Mouse (Mus musculus) liver, embryonic 16.5 days (tissue): ENCODE measurements at regions not wholly inside any gene's neighbourhood (a gene's known extent, or its start where the extent isn't known, plus 50 kb on each side); places are given as distances from the start of the nearest gene placed in this dataset.
A peak's percentile ranks its signal among the peaks of the same experiment; 100 is the strongest.

Experiments
- ATAC-seq: fragments of 200-750 bp; cut with Nextera tagmentation; 2 replicates; pipeline ENCODE4 v1.8.0; 2017; ENCODE audit warnings: low read depth, mild to moderate bottlenecking, moderate number of reproducible peaks, moderate library complexity
- H3K27ac ChIP-seq: fragments of 300-500 bp; sonication (generic); 2 replicates; pipeline ENCODE4 v1.5.1; 2014; ENCODE audit warnings: mild to moderate bottlenecking, low read length
- H3K27me3 ChIP-seq: fragments of 300-500 bp; sonication (generic); 2 replicates; pipeline ENCODE4 v1.6.1; 2014; ENCODE audit warnings: low read depth, low read length, mixed read lengths; ENCODE audit not compliant: control insufficient read depth, insufficient read depth
- H3K36me3 ChIP-seq: fragments of 300-500 bp; sonication (generic); 2 replicates; pipeline ENCODE4 v1.6.1; 2014; ENCODE audit warnings: mild to moderate bottlenecking; ENCODE audit not compliant: control insufficient read depth, insufficient read depth
- H3K4me1 ChIP-seq: fragments of 300-500 bp; sonication (generic); 2 replicates; pipeline ENCODE4 v1.6.1; 2014; ENCODE audit warnings: low read depth, low read length, mixed read lengths; ENCODE audit not compliant: control insufficient read depth
- H3K4me2 ChIP-seq: fragments of 300-500 bp; sonication (generic); 2 replicates; pipeline ENCODE4 v1.6.1; 2014; ENCODE audit warnings: low read depth, low read length, mixed read lengths
- H3K4me3 ChIP-seq: fragments of 300-500 bp; sonication (generic); 2 replicates; pipeline ENCODE4 v1.5.1; 2014; ENCODE audit warnings: low read depth, mild to moderate bottlenecking, low read length
- H3K9ac ChIP-seq: fragments of 300-500 bp; sonication (generic); 2 replicates; pipeline ENCODE4 v1.6.1; 2014; ENCODE audit warnings: low read depth, low read length
- H3K9me3 ChIP-seq: fragments of 300-500 bp; sonication (generic); replicated peaks from 2 replicates; pipeline ENCODE4 v1.6.1; 2016; ENCODE audit warnings: low read length; ENCODE audit not compliant: control insufficient read depth
- WGBS: fragments of 180-500 bp; shearing (Covaris S2); extraction: QIAGEN DNeasy Blood & Tissue Kit; methylation state at CpG from one replicate; pipeline ENCODE4 v1.1.7; 2014; ENCODE audit not compliant: insufficient replicate concordance; 5-methylcytosine and 5-hydroxymethylcytosine counted together

DNA sequence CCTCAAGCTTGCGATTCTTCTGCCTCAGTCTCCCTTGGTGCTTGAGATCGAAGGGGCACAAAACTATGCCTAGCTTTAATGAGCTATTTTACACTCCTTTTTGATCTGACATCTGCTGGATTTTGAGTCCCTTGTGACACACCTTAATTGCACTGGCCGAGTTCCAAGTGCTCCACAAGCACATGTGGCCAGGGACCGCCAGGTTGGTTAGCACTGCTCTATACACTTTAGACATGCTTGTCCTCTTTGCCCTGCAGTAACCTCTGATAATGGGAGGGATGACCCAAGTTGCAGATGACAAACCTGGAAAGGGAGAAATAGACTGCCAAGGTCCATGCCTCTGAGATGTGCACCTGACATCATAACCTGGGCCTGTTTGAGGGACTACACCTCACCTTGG is 124.7 kb downstream of the Sall1 start:
- Histone ChIP-seq H3K27me3 (no peaks in the 10 kb centered on the region), H3K4me2 (no peak overlapping the region), H3K4me1 (no peaks in the 10 kb centered on the region; the same call in 1 of the 2 replicates), H3K9ac (no peak overlapping the region), H3K27ac (no peak overlapping the region), H3K4me3 (no peak overlapping the region), H3K9me3 (no peaks in the 10 kb centered on the region), H3K36me3 (no peaks in the 10 kb centered on the region)
- 62% methylated on average over 4 of the region's 4 CpGs for WGBS
- peak; percentile 50; the same call in 1 of the 2 replicates for ATAC-seq

DNA sequence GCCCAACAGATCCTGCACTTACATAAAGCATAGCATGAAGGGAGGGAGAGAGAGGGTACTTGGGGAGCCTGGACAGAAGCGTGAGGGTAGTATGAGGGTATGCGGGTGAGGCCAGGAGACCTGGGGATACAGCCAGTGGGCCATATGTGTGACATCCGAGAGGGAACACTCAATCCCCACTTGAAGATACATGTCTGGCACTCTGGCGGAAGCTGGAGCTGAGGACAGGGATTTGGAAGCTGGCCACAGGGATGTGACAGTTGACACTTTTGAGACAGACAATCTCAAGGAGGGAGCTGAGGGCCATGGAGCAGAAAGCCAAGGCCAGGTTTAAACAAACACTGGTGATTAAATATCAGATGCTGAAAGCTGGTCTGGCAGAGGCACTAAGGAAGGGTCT is 127.9 kb downstream of the Sall1 start:
- Histone ChIP-seq H3K27me3 (no peaks in the 10 kb centered on the region), H3K4me2 (no peak overlapping the region), H3K36me3 (no peaks in the 10 kb centered on the region), H3K9me3 (no peaks in the 10 kb centered on the region), H3K9ac (no peak overlapping the region), H3K4me1 (no peaks in the 10 kb centered on the region), H3K27ac (no peak overlapping the region), H3K4me3 (no peak overlapping the region)
- 56% methylated on average over 4 of the region's 4 CpGs for WGBS
- no peak for ATAC-seq

DNA sequence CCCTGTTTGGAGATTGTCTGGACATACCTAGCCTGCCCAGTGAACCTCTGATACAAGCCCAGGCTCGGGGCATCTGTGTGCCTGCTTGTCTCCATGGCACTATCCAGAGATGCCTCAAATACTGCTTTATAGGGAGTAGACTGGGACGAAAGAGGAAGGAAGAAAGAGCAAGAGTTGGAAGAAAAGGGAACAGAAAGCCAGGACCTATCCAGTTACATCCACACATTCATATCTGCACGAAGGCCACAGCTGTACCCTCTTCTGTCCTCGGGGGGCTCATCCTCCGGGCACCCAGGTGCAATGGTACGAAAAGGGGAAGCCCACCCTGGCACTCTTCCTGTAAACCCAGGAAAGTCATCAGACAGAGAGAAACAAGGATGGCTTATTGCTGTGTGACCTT is 129.3 kb downstream of the Sall1 start:
- 49% methylated on average over 6 of the region's 6 CpGs for WGBS
- ATAC-seq, result no peak

DNA sequence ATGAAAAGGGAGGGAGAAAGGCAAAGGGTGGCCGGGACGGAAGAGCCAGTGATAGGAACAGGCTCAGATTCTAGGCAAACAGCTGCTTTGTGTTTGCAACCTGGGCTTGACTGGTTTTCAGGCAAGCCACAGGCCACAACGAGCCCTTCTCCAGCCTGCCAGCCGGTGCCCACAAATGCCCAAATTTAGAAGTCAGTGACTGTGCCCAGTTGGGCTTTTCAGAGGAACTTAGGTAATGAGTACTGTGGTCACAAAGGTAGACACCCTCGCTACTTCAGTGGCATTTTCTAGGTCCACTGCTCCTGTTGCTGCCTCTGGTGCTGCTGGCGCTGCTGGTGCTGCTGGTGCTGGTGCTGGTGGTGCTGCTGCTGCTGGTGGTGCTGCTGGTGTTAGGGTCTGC is 129.8 kb downstream of the Sall1 start:
- Histone ChIP-seq H3K4me3 (no peak overlapping the region), H3K4me2 (no peak overlapping the region), H3K9me3 (no peaks in the 10 kb centered on the region), H3K36me3 (no peaks in the 10 kb centered on the region), H3K27me3 (no peaks in the 10 kb centered on the region), H3K4me1 (no peaks in the 10 kb centered on the region), H3K27ac (no peak overlapping the region), H3K9ac (no peak overlapping the region)
- 50% methylated on average over 6 of the region's 6 CpGs for WGBS
- no peak for ATAC-seq

More for the DNA sequence above, 129.3 kb downstream of the Sall1 start:
- no peaks in the 10 kb centered on the region for H3K27me3 ChIP-seq
- H3K4me2 ChIP-seq, result no peak overlapping the region
- H3K36me3 ChIP-seq, result no peaks in the 10 kb centered on the region
- no peak overlapping the region for H3K4me3 ChIP-seq
- no peak overlapping the region for H3K9ac ChIP-seq
- H3K4me1 ChIP-seq, result no peaks in the 10 kb centered on the region
- H3K9me3 ChIP-seq, result no peaks in the 10 kb centered on the region
- H3K27ac ChIP-seq, result no peak overlapping the region

DNA sequence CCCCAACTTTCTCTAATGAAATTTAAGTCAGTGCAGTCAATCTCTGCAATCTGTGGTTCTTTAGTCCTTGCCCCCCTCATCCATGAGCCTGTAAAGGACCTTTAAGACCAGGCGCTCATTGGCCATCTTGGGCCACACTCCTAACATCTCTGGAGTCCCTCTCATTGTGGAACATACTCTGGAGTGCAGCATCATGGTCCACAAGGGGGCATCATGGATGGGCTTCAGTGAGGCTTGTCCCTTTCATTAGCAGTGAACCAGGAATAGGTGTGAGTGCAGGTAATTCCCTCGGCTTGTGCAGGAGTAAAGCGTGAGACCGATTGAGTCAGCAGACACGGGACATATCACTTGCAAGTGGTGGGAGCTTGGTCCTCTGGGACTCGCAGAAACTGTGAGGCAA is 137.7 kb downstream of the Sall1 start:
- WGBS, result 62% methylated on average over 6 of the region's 6 CpGs
- Histone ChIP-seq H3K36me3 (no peaks in the 10 kb centered on the region), H3K27me3 (no peaks in the 10 kb centered on the region), H3K27ac (no peak overlapping the region), H3K4me1 (no peaks in the 10 kb centered on the region), H3K4me2 (no peak overlapping the region), H3K9me3 (no peaks in the 10 kb centered on the region), H3K4me3 (no peak overlapping the region), H3K9ac (no peak overlapping the region)
- no peak for ATAC-seq

DNA sequence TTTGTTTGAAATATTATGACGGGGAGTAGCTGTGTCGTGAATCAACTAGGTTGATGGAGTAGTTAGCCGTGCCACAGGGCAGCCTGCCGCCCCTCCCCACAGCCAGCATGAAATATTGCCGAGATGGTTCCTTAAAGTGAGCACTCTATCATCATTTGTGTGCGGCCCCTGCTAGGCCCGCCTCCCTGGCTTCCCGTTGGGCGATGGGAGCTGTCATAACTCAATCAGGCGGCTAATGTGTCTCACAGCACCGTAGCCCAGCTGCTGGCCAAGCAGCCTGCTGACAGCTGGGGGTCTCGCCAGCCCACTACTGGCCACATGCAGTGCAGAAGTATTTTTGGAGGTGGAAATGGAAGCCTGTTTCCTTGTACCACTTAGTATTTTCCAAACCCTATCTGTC is 140.9 kb downstream of the Sall1 start:
- no peak for ATAC-seq
- no peak overlapping the region for H3K4me3 ChIP-seq
- H3K36me3 ChIP-seq, result no peaks in the 10 kb centered on the region
- H3K9me3 ChIP-seq, result no peaks in the 10 kb centered on the region
- 44% methylated on average over 12 of the region's 12 CpGs for WGBS
- H3K9ac ChIP-seq, result no peak overlapping the region
- H3K27ac ChIP-seq, result no peak overlapping the region
- no peaks in the 10 kb centered on the region for H3K4me1 ChIP-seq
- H3K4me2 ChIP-seq, result no peak overlapping the region
- H3K27me3 ChIP-seq, result no peaks in the 10 kb centered on the region

DNA sequence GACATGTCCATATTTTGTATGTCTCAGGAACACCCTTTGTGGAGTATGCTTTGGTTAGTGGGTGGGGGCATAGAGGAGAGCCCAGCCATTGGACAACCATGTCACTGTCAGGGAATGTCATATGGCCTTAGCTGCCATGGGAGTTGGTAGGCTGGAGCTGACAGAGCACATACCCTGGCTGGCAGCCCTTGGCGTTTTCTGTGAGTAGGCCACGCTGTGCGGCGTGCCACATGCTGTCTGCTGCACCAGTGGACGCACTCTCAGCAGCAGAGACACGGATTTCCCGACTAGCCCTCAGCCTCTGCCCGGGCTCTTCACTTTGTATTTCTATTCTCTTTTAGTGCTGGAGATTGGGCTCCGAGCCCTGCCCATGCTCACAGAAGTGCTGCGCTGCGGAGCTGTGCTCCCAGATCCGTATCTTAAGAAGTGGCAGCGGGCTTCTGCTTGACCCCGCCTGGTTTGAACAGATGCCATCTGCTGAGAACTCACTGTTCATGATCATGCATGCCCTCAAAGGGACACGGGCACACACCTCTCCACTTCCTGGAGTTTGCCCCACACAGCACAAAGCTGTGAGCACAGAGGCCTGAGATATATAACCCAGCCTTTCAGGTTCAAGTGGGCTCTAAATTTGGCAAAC is 160.1 kb downstream of the Sall1 start:
- ATAC-seq, result no peak
- no peak overlapping the region for H3K4me3 ChIP-seq
- H3K4me1 ChIP-seq, result no peaks in the 10 kb centered on the region
- H3K4me2 ChIP-seq, result no peak overlapping the region
- no peak overlapping the region for H3K9ac ChIP-seq
- no peak overlapping the region for H3K27ac ChIP-seq
- no peaks in the 10 kb centered on the region for H3K9me3 ChIP-seq
- H3K36me3 ChIP-seq, result no peaks in the 10 kb centered on the region
- no peaks in the 10 kb centered on the region for H3K27me3 ChIP-seq
- 76% methylated on average over 15 of the region's 15 CpGs for WGBS

DNA sequence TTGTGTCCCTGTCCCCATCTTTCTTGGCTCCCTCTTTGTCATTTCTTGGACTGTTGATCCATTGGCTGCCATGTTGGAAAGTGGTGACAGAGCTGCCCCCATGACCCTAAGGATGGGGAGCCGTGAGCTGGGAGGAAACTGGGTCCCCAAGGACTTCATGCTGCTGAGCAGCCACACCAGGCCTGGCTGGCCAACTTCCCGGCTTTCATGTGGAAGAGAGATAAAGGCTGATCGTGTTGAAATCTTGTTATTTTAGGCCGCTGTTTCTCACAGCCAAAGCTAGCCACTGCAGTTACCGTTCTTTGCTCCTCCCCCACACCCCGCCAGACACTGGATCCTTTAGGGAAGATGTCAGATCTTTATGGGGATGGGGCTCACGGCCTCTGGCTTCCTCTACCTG is 164.1 kb downstream of the Sall1 start:
- WGBS, result 52% methylated on average over 7 of the region's 7 CpGs

DNA sequence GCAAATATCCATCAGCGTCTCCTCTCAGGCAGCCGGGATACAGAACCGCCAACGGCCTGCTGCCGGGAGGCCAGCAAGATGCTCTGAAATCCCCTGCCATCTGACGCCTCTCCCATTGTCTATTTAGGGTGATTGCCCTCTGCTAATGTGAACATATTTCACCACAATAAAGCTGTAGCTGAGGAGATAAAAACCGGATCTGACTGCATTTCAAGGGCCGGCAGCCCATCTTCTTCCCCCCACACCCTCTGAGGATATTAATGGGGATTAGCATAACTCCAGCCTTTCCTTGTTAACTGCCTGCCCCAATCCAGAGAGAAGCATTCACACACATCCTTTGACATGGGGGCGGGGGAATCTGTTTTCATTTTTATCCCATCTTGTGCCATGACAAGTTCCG is 166.0 kb downstream of the Sall1 start:
- ATAC-seq, result no peak
- H3K4me1 ChIP-seq, result no peaks in the 10 kb centered on the region
- H3K4me2 ChIP-seq, result no peak overlapping the region
- H3K27ac ChIP-seq, result no peak overlapping the region
- 75% methylated on average over 10 of the region's 10 CpGs for WGBS
- H3K36me3 ChIP-seq, result no peaks in the 10 kb centered on the region
- H3K27me3 ChIP-seq, result no peaks in the 10 kb centered on the region
- H3K9me3 ChIP-seq, result no peaks in the 10 kb centered on the region
- H3K9ac ChIP-seq, result no peak overlapping the region
- H3K4me3 ChIP-seq, result no peak overlapping the region

More for the DNA sequence above, 164.1 kb downstream of the Sall1 start:
- Histone ChIP-seq H3K9me3 (no peaks in the 10 kb centered on the region), H3K4me1 (no peaks in the 10 kb centered on the region), H3K27ac (no peak overlapping the region), H3K9ac (no peak overlapping the region), H3K4me2 (no peak overlapping the region), H3K4me3 (no peak overlapping the region), H3K36me3 (no peaks in the 10 kb centered on the region), H3K27me3 (no peaks in the 10 kb centered on the region)
- ATAC-seq, result no peak
